Mouse (Mus musculus) mesoderm, embryonic 11.5 days (tissue): ENCODE results near the gene Zhx3.

Experiments
- DNase-seq: peaks from one replicate; pipeline ENCODE4 v3.0.0-alpha.2; 2012; ENCODE audit warnings: low read depth, low spot score

Gene Zhx3

DNA sequence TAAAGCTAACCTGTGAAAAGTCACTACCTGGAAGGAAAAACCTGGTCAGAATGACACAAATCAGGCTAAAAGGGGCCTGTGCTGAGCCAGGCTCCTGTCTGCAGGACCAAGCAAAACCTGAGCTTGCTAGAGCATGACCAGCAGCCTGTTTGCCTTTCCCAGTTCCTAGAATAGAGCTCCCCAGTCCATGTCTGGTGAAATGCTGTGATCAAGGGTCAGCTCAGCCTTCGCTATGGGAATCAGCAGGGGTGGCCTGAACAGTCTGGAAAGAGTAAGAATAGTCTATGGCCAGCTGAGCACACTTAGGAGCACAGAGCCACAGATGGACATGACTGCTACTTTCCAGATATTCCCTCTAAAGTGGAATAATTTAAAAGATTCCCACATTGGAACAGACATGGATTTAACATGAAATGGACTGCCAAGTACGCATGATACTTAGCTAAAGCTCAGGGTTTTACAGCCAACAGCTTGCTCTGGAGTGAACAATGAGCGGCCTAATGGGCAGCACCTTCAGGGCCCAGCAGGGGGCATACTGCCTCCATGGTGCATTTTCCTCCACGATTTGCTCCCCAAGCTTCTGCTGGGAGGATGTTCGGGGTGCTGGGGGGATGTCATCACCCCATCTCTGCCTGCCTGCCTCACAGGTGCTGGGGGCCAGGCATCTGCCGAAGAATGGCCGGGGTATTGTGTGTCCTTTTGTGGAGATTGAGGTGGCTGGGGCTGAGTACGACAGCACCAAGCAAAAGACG is 112.2 kb downstream of the Zhx3 start:
- peak; percentile 32 for DNase-seq

DNA sequence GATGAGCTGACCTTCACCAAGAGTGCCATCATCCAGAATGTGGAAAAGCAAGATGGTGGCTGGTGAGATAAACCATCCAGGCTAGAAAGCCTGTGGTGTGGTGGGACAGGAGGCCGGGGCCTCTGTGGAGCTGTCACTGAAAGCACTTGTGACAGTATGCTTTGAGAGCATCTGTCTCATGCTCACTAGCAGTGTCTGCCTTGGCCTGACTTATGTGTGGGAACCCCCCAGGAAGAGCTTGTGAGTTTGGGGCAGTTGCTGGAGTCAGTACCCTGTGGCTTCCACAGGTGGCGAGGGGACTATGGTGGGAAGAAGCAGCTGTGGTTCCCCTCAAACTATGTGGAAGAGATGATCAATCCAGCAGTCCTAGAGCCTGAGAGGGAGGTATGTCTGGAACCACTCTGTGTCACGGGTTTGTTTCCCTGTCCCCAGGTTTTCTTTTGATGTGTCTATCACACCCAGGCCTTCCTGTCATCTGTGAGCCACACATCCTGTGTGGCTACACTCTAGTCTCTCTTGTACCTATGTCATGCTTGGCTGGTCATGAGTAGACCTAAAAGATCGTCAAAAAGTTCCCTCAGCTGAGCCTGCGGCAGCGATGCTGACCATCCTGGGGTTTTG is 116.1 kb downstream of the Zhx3 start:
- DNase-seq: no peak

DNA sequence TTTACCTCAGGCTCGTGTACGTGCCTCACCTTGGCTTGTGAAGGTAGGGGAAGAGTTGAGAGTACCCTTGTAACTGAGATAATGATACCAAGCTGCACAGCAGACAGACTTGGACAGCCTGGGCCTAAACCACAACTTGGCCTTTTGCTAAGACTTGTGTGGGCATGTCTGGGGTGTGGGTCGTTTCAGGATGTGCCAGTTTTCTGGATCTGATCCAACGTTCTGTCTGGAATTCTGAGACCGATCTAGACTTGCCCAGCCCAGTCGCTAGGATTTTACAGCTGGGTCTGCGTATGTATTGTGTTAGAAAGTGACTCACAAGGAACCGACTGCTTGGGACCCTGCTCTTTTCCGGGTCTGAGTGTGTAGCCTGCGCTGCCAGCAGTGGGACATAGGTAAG is 125.7 kb downstream of the Zhx3 start:
- no peak for DNase-seq

DNA sequence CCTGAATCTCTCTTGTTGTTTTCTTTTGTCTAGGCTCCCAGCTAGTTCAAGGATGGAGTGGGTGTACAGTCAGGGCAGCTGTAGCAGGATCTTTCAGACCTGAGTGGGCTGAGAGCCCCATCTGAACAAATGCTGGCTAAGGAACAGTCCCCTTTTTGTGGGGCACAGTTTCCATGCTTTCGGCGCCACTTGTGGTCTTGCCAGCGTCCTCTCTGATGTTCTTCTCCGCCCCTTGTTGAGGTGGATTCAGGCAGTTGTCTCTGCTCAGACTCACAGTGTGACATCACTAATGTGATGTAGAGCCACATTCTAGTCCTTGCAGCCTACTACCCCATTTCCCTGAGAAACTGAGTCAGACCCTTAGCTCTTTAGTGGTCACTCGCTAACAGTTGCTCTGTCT is 126.2 kb downstream of the Zhx3 start:
- DNase-seq: no peak

DNA sequence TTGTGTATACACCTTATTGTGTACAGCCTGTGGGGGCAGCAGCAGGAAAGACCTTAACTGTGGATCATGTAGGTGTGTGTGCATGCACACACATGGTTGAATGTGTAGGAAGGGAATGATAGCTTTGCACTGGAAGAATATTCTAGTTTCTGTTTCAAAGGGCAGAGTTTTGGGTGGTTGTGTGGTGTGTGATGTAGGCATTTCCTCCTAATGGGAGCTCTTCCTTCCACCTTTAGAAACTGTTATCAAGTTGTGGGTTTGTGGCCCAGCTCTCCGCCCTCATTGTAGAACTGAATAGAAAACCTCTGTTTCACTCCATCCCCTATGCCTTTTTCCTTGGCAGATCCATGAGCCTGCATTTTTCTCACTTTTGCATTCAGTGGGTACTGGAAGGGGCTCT is 127.3 kb downstream of the Zhx3 start:
- no peak for DNase-seq

DNA sequence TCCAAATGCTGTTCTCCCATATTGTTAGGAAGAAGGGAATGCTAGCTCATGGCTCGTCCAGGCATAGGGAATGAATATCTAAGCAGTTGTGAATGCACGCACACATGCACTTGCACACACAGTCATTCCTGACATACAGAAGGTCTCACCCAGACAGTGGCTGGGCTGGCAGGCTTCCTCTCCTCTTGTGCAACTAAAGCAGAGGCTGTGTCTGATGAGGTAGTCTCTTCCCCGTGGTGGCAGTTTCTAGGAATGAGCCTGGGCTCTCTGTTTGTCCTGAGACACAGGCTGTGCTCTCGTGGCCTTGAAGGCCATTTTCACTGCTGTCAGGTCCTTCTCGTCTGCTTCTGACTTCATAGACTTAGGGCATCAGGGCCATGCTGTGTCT is 128.0 kb downstream of the Zhx3 start:
- DNase-seq: no peak

DNA sequence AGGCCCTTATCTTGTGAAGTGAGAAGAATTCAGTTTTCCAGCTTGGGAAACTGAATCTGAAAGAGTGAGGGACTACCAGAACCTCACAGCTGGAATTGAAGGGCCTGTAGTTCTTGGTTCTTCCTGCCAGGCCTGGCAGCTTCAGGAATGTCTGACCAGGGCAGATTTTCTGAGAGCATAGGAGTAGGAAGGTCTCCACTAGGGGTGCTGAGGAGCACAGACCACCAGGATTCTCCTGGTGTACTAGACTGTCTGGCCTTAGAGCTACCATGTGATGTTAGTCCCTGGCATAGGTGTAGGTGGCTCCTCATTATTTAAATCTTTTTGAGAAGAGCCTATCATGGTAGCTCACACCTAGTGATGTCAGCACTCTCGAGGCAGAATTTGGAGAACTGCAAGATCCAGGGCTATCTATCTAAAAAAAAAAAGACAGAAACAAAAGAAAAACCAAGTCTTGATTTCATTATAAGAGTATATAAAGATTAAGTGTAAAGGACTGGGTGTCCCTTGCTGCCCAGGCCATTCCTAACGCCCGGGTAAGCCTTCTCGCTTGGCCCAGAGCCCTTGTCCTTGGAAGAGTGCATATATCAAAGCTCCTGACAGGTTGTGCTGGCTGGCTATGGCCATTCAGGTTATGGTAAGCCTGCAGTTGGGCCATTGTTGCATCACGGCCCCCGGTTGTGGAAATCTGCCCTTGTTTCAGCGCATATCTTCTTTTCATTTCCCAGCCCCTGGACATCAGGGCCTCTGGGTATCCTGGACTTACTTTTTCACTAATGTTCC is 128.6 kb downstream of the Zhx3 start:
- peak; percentile 70 for DNase-seq

DNA sequence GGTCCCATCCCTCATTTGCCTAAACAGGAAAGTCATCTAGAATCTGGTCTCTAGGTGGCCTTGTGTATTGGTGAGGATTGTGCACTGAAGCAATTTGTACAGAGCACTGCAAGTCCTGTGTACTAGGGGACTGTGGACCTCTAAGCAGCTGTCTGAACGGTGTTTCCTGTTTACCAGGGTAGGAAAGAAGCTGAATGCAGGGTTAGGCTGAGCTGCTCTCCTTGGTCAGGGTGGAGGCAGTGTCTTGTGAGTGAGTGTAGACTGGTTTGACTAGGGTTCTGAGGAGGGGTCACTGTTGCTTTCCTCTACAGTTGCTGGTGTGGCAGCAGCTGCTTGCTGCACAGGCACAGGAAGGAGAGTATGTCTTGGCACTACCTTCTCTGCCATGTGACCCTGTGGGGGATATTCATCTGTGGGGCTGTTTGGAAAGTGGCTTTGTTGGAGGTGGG is 130.6 kb downstream of the Zhx3 start:
- no peak for DNase-seq

DNA sequence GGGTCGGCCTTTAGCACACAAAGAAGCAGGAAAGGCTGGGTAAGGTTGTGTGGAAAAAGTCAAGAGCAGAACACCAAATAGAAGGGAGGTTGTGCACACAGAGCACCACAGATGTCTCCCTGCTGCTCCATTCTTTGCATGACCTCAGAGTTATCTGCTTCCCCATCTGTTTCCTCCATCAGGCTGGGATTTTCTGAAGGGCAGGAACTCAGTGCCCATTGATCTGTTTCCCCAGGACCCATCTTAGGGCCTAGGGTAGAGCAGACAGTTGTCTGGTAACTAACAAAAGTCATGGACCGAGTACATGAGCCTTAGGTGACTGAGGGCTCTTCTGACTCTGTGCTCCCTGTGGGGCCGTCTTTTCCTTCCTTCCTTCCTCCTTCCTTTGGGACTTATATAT is 131.2 kb downstream of the Zhx3 start:
- DNase-seq: peak; percentile 31

DNA sequence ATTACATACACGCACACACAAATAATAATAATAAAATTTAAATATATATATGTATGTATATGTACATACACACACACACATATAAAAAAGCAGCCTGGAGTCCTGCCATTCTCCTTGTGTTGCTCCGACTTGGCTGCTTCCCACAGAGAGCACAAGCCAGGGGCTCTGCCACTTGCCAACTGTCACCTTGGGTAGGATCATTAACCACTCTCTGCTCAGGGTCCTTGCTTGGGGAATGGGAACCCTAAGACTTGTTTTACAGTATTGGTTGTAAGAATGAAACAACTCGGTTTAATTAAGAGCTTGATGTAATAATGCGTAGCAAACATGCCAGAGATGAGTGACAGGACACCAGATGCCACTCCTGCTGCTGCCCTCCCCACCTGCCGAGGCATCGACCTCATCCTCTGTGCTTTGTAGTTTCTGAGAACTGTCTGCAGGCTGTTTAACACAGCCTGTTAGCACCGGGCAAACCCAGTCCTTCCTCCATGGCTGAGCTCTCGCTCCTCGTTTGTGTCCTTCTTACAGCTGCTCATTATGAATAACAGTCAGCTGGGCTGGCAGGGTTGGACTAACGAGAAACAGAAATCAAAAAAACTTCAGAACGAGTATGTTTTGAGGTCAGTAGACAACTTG is 132.2 kb downstream of the Zhx3 start:
- no peak for DNase-seq

DNA sequence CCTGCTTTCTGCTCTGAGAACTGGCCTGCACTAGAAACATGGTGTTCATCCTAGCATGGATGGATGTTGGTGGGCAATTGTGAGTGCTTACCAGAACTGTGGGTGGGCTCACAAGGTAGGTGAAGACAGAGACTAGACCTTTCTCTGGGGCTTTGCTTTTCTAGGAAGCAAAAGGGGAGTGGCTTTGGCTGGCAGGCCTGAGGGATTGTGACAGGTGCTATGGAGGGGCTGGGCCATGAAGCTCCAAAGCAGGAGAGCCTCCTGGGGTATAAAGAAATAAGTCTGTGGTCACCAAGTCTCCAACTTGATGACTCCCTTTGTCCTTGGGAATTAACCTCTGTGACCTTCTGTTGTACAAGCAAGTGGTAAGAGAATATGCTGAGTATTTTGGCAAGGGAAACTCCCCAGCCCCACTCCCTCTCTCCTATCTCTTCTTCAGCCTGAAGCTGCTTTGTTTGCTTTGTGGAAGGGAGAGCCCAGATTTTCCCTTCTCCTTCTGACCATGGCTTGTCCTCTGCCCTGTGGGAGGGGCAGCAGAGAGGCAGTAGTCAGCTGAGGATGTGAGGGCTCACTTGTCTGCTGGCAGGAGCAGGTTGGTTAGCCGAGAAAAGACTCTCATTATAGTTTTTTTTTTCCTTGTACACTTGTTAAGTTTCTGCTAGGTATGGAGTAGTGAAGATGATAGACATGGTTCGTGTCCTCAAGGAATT is 133.0 kb downstream of the Zhx3 start:
- DNase-seq: no peak

DNA sequence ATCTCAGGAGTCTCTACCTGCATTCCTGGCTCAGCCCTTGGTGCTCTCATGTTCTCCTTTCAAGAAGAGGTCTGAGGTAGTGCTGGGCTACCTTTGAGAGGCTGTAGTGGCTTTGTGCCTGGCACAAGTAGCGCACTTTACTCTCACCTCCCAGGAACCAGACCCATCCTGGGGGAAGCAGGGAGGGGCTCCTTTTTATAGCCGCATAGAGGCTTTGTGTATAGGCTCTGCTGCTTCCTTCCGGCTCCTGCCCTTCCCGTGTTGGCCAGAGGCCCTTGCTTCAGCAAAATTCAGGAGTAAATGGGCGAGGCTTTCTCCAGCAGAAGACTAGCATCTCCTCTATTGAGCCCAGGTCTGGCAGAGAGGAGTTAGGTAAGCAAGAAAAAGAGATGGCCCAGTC is 134.4 kb downstream of the Zhx3 start:
- DNase-seq: no peak

DNA sequence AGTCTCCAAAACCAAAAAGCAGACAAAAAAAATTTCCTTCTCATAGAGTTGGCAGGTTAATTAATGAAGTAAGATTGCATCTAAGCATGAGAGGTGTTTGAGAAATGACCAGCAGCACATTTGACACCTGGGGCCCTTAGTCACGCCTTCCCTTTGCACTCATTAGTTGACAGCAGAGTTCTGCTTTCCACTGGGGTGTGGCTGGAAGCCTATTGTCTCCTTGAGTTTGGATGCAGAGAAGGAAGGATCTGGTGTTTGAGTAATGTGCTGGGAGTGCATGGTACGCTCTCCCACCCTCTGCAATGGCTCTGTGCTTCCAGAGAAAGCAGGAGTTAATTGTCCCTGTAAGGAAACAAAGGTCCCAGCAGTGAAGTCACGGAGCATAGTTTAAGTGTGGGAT is 136.3 kb downstream of the Zhx3 start:
- DNase-seq: no peak

DNA sequence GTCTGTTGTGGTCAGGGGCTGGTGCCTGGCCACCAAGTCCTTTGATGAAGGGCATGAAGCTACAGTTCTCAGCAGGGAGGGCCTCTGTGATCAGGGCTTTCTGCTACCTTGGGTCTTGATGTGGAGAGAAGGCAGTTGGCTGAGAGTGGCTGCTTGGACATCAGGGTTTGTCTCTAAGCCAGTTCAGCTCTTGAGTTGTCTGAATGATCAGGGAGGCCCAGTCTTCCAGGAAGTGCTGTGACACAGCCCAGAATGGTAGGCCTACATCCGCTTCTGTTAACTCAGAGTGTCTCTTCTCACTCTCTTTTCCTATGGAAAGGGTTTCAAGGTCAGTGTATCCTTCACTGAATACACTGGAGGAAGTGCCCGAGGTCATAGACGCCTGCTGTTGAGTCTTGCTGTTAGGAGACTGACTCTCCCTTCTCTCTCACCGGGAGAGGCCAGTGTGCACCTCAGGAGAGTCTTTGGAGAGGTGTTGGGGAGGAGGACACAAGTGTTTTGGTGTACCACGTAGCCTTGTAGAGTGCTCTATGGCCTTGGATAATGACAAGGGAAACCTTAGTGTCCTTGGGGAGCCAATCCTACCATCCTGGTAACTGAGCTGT is 137.0 kb downstream of the Zhx3 start:
- DNase-seq: no peak

DNA sequence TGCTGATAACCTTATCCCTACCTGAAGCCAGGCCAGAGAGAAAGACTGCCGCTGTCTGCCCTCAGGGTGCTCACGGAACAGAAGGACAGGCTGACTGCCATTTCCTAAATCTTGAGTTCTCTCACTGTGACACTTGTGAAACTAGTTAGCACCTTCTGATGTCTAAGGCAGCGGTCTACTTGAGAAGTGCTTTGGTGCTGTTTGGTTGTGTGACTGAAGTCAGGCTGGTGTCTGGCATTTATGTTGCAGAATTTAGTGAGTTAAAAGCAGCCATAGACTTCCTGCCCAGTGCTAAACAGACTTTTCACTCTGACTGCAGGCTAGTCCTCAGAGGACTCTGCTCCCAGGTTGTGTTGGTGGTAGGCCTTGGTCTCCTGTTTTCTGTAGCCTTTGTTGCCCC is 138.5 kb downstream of the Zhx3 start:
- no peak for DNase-seq

DNA sequence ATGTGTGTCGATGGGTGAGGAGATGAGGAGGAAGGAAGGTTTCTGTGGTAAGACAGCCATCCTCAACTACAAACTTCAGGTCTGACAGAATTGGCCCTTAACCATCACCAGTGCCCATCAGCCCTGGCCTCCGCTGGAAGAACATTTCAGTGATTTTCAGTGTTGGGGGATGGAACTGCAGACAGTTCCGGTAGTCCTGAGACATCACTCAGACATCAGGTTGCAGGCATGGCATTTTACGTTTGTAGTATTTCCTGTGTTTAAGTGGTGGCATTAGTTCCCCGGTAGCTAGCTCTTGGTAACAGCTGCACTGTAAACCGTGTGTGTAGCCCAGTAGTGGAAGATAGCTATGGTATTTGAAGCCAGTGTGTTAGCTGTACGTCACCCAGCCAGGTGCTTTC is 139.7 kb downstream of the Zhx3 start:
- DNase-seq: no peak

DNA sequence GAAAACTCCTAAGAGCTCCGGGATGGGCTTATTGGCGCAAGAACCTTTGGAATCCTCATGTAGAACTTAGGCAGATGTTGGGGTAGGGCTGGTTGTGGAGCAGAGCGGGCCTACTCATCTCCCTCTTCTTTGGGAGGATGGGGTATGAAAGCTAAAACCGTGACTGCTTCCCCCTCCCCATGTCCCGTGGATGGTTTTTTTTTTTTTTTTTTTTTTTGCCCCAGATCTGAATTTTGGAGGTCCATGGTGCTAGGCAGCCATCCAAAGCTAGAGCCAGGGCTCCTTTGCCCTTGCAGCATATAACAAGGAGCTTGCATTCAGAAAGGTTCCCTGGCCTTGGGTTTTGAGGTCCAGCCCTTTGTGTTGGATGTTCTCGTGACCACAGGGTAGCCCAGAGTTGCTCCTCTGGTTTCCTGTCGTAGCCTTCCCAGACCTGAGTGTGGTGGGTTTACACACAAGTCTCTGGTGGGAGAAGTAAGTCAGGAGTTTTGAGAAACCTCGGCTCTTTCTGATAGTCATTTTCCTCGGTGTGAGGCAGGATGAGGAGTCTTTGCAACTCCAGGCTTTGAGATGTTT is 140.3 kb downstream of the Zhx3 start:
- DNase-seq: no peak

DNA sequence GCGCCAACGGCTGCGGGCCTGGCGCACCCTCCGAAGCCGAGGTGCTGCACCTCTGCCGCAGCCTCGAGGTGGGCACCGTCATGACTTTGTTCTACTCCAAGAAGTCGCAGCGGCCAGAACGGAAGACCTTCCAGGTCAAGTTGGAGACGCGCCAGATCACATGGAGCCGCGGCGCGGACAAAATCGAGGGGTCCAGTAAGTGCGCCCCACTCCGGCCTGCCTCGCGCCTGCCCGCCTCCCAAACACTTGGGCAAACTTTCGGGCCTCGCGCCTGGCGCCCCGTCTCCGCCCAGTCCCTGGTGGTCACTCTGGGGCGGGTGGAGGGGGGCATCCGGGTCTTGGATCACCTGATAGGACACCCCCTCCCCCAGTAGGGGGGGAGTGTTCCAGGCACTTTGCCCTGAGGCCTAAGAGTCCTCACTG is 140.9 kb downstream of the Zhx3 start:
- DNase-seq: peak; percentile 68

DNA sequence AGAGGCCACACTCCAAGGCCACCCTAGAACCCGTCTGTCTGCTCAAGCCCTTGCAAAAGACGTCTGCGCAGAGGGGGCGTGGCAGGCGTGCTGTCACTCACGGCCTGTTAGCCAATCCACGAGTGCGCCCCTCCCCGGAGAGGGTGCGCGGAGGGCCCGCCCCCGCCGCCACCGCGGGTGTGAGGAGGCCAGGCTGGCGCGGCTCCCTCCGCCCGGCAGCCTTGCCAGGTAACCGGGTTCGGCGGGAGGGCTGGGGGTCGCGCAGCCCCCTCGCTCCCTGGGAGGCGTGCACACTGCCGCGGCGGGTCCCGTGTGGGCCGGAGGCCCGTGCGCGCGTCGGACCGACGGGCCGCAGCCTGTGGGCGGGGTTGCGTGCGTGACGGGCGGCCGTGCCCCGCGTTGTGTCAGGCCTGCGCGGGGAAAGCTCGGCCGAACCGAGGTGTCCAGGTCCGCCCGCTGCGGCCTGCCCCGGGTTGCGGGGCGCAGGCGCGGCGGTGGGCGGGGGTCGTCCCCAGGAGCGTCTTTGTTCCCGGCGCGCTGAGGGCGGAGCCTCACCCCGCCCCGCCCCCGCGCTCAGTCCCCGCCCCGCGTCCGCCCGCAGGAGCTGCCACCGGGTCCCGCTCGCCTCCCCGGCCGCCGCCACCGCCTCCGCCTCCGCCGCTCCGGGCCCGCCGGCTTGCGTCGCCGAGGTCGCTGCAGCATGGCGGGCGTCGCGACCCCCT is 141.5 kb downstream of the Zhx3 start, which contains the start of gene Plcg1:
Plcg1 (plus strand) TSS at position 184 of the 722 bp plus-strand sequence.
- DNase-seq: peak; percentile 94

DNA sequence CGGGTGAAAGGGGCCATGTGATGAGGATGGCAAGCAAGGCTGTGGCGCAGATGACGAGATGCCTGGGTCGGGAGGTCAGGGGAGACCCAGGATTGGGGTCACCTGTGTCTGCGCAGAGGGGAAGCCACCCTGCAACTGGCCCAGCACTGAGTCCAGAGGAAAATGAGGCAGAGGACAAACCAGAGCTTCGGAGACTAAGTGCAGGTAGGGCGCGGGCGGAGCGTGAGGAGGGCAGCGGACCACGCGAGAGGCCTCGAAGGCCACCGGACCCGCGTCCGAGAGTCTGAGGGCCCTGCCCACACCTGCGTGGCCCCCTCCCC is 142.0 kb downstream of the Zhx3 start:
- DNase-seq: no peak
